Mouse (Mus musculus) neural tube, embryonic 13.5 days (tissue): Measurements from ENCODE around the gene Cyp2c67. TPM values are rescaled to one million over a fixed set of nuclear protein-coding genes. Genes with fewer than 3 reads are reported as not detected.
"Not testable (repeated sequence)": the region's sequence is repeated elsewhere in the genome, so short reads cannot be mapped to it uniquely, and the experiment has no call there.

Experiments
- ATAC-seq: fragments of 200-750 bp; cut with Nextera tagmentation; 2 replicates; pipeline ENCODE4 v1.8.0; 2017; ENCODE audit warnings: low read depth, mild to moderate bottlenecking, moderate TSS enrichment, moderate library complexity
- H3K27ac ChIP-seq: fragments of 300-500 bp; sonication (generic); replicated peaks from 2 replicates; pipeline ENCODE4 v1.5.1; 2015; ENCODE audit warnings: moderate library complexity, mild to moderate bottlenecking, inconsistent platforms
- H3K27me3 ChIP-seq: fragments of 300-500 bp; sonication (generic); 2 replicates; pipeline ENCODE4 v1.6.1; 2015; ENCODE audit warnings: mild to moderate bottlenecking, inconsistent platforms
- H3K36me3 ChIP-seq: fragments of 300-500 bp; sonication (generic); 2 replicates; pipeline ENCODE4 v1.6.1; 2015; ENCODE audit warnings: mild to moderate bottlenecking, inconsistent platforms
- H3K4me1 ChIP-seq: fragments of 300-500 bp; sonication (generic); replicated peaks from 2 replicates; pipeline ENCODE4 v1.6.1; 2015; ENCODE audit warnings: inconsistent platforms
- H3K4me2 ChIP-seq: fragments of 300-500 bp; sonication (generic); 2 replicates; pipeline ENCODE4 v1.6.1; 2015; ENCODE audit warnings: inconsistent platforms, mild to moderate bottlenecking, moderate library complexity
- H3K4me3 ChIP-seq: fragments of 300-500 bp; sonication (generic); 2 replicates; pipeline ENCODE4 v1.5.1; 2015; ENCODE audit warnings: mild to moderate bottlenecking, inconsistent platforms
- H3K9ac ChIP-seq: fragments of 300-500 bp; sonication (generic); 2 replicates; pipeline ENCODE4 v1.6.1; 2015; ENCODE audit warnings: moderate library complexity, mild to moderate bottlenecking, inconsistent platforms
- H3K9me3 ChIP-seq: fragments of 300-500 bp; sonication (generic); 2 replicates; pipeline ENCODE4 v1.6.1; 2016; ENCODE audit warnings: inconsistent platforms
- WGBS: fragments of 180-500 bp; shearing (Covaris S2); methylation state at CpG from one replicate; pipeline ENCODE4 v1.1.7; 2015; 5-methylcytosine and 5-hydroxymethylcytosine counted together
- polyA plus RNA-seq: library from polyadenylated mRNA; unstranded; fragments of >200 nt; fragmentation: Nextera tagmentation; extraction: Ambion mirVana; gene quantifications from 2 replicates; pipeline ENCODE4 v1.2.1, GENCODE M21; 2015

Cyp2c67 gene
- not detected in 2 replicates for polyA plus RNA-seq

- no peak for ATAC-seq
- H3K9ac ChIP-seq: no peak within 1 kb of the TSS
- 100% methylated on average over 1 of the region's 1 CpGs for WGBS
These were observed at the start of gene Cyp2c67 for GRCm38 (mm10) chr19:39648938-39649337. Gene Cyp2c67 (minus strand): TSS chr19:39649051.

GRCm38 (mm10) chr19:39665650-39666049 is 16.8 kb upstream of the Cyp2c67 start:
- H3K27ac ChIP-seq, H3K4me2 ChIP-seq, H3K9ac ChIP-seq, H3K27me3 ChIP-seq, H3K4me1 ChIP-seq, H3K4me3 ChIP-seq, H3K9me3 ChIP-seq, ATAC-seq, H3K36me3 ChIP-seq: not testable (repeated sequence)

More at GRCm38 (mm10) chr19:39648938-39649337, at the start of gene Cyp2c67:
- no peaks in the 10 kb centered on the region for H3K4me1 ChIP-seq
- no peak within 1 kb of the TSS for H3K4me2 ChIP-seq
- H3K27ac ChIP-seq: no peak within 1 kb of the TSS
- no peaks in the 10 kb centered on the region for H3K27me3 ChIP-seq
- peaks cover 16% of the 10 kb centered on the region; the same call in 1 of the 2 replicates for H3K9me3 ChIP-seq
- no peaks in the 10 kb centered on the region for H3K36me3 ChIP-seq
- H3K4me3 ChIP-seq: no peak within 1 kb of the TSS

- H3K4me3 ChIP-seq: no peak overlapping the region
- 47% methylated on average over 1 of the region's 1 CpGs for WGBS
- H3K4me1 ChIP-seq: no peaks in the 10 kb centered on the region
- no peak overlapping the region for H3K27ac ChIP-seq
- ATAC-seq: no peak
- no peaks in the 10 kb centered on the region for H3K36me3 ChIP-seq
- no peak overlapping the region for H3K4me2 ChIP-seq
- no peaks in the 10 kb centered on the region for H3K27me3 ChIP-seq
- peaks cover 10% of the 10 kb centered on the region; the same call in 1 of the 2 replicates for H3K9me3 ChIP-seq
- H3K9ac ChIP-seq: no peak overlapping the region
These were observed 3.5 kb upstream of the Cyp2c67 start for GRCm38 (mm10) chr19:39652381-39652780.

- H3K4me2 ChIP-seq: no peak overlapping the region
- no peaks in the 10 kb centered on the region for H3K4me1 ChIP-seq
- 93% methylated on average over 9 of the region's 9 CpGs for WGBS
- H3K36me3 ChIP-seq: no peaks in the 10 kb centered on the region
- peaks cover 16% of the 10 kb centered on the region; the same call in 1 of the 2 replicates for H3K9me3 ChIP-seq
- no peak for ATAC-seq
- no peaks in the 10 kb centered on the region for H3K27me3 ChIP-seq
- no peak overlapping the region for H3K9ac ChIP-seq
- no peak overlapping the region for H3K27ac ChIP-seq
- H3K4me3 ChIP-seq: no peak overlapping the region
These were observed 1.3 kb downstream of the Cyp2c67 start for GRCm38 (mm10) chr19:39647519-39647918.

- H3K9me3 ChIP-seq: peaks cover 16% of the 10 kb centered on the region; the same call in 1 of the 2 replicates
- WGBS: 92% methylated on average over 7 of the region's 7 CpGs
- not testable (repeated sequence) for H3K9ac ChIP-seq, H3K27me3 ChIP-seq, H3K27ac ChIP-seq, H3K4me3 ChIP-seq, H3K36me3 ChIP-seq, H3K4me2 ChIP-seq, ATAC-seq, H3K4me1 ChIP-seq
These were observed 4.3 kb downstream of the Cyp2c67 start for GRCm38 (mm10) chr19:39644551-39644950.

Other genes with a start within 250 kb of the Cyp2c67 start
- gene Cyp2c38, start 186.0 kb downstream of the Cyp2c67 start, polyA plus RNA-seq: not detected in 2 replicates
- gene Cyp2c39, start 138.2 kb downstream of the Cyp2c67 start, polyA plus RNA-seq: not detected in 2 replicates
- gene Cyp2c68, start 92.0 kb upstream of the Cyp2c67 start, polyA plus RNA-seq: 0.11 TPM in 1 of 2 replicates, not detected in the other
- not detected in 2 replicates for gene Cyp2c40, start 163.8 kb upstream of the Cyp2c67 start, polyA plus RNA-seq
- gene Cyp2c69, start 237.7 kb upstream of the Cyp2c67 start, polyA plus RNA-seq: not detected in 2 replicates